Mouse (Mus musculus) erythroblast, embryonic 14.5 days (primary cell): ENCODE results near the gene Ptpn14.

ENCODE experiments used
- GATA1 ChIP-seq: IDR thresholded peaks from 2 replicates; pipeline ENCODE4 v1.6.1; 2012; ENCODE audit warnings: low read length, inconsistent platforms, mixed read lengths
- TAL1 ChIP-seq: IDR thresholded peaks from 3 replicates; pipeline ENCODE4 v1.6.1; 2012; ENCODE audit warnings: low read length, inconsistent platforms, mixed read lengths

DNA sequence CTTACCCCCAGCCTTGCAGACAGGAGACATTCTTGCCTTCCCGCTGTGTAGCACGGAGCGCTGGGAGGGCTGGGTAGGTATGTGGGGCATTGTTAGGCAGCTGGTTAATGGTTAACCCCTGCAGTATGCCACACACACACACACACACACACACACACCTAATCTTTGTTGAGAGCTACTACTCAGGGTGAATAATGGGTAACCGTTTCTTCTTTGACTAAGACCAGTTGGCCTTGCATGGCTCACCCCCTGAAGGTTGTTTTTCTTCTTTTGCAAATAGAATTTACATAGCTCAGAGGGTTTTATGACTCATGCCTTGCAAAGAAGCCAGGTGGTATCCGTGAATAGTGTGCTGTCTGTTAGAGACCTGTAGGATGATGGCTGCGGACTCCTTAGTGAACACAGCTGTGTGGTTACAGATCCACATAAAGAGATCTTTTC is 33.5 kb downstream of the Ptpn14 start:
- TF ChIP-seq GATA1 (no peak), TAL1 (no peak)
